Mouse (Mus musculus): ENCODE results near the gene Cd320.
"Not testable (repeated sequence)": the region's sequence is repeated elsewhere in the genome, so short reads cannot be mapped to it uniquely, and the experiment has no call there.

DNA sequence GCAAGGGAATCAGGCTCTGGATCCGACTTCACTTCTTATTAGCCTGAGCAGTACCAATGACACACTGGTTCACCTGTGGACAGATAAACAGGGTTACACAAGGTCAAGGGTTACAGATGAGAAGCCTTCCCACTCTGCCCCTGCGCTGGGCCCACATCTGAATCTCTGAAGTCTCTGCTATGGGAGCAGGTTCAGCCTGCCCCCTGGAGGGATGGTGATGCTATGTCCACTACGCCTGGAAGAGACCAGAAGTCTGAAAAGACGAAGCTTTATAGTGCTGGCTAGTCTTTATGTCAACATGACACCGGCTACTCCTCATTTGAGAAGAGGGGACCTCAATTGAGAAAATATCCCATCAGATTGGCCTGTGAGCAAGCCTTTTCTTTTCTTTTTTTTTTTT is 32.9 kb downstream of the Cd320 start:
- not testable (repeated sequence) for TF ChIP-seq CTCF (IDR thresholded peaks at IDR 0.05; ENCODE audit: low read depth, low read length); POLR2A (IDR thresholded peaks at IDR 0.05; ENCODE audit: borderline replicate concordance, low read depth, low read length)

Measured in bone marrow macrophage, adult 2 months (primary cell).